Mouse (Mus musculus) bone marrow macrophage, adult 2 months (primary cell): ENCODE measurements around the gene Gm20388.

Experiments
- CTCF ChIP-seq: IDR thresholded peaks from 2 replicates; pipeline ENCODE4 v1.5.1; 2012; ENCODE audit warnings: low read depth, mild to moderate bottlenecking, low read length, moderate library complexity
- POLR2A ChIP-seq: IDR thresholded peaks from 2 replicates; pipeline ENCODE4 v1.6.1; 2012; ENCODE audit warnings: mild to moderate bottlenecking, low read depth, low read length, borderline replicate concordance

GRCm38 (mm10) chr8:121557746-121558145 is 1647.1 kb downstream of the Gm20388 start:
- TF ChIP-seq CTCF (no peak), POLR2A (no peak)
